In the genomic region with DNA sequence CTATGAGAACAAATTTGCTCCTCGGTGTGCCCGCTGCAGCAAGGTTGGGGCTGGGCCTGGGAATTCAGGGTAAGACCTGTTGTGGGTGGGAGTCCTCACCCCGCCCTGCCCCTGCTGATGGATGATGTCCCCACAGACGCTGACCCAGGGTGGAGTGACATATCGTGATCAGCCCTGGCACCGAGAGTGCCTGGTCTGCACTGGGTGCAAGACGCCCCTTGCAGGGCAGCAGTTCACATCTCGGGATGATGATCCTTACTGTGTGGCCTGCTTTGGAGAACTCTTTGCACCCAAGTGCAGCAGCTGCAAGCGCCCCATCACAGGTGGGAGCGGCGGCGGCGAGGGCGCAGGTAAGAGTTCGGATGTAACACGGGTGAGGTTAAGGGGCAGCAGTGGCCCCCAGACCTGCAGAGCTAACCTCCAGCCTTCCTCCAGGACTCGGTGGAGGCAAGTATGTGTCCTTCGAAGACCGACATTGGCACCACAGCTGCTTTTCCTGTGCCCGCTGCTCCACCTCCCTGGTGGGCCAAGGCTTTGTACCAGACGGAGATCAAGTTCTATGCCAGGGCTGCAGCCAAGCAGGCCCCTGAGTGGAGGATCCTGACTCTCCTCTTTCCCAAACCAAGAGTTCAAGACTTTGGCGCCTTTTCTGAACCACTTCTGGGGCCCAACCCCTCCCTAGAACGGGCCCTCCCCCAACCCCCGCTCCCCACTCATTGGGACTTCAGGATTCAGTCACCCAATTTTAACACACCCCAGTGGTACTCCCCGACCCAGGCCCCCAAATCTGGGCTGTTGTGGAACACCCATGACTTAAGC, we compare ENCODE assay signal across 10 mouse cellular contexts. TPM values are rescaled to one million over a fixed set of nuclear protein-coding genes. Genes with fewer than 3 reads are reported as not detected.
DNase-seq lines count a peak whose midpoint lies in the region; ATAC-seq and TF ChIP-seq lines count a peak whose summit lies in the region.
"Not testable (repeated sequence)": the region's sequence is repeated elsewhere in the genome, so short reads cannot be mapped to it uniquely, and the experiment has no call there.
"Had no signal": no experiment of that assay in that cellular context is flagged by ENCODE, and none has a peak within 500 bp of the region (broad histone marks: within the 10 kb centered on the region; RNA-seq: fewer than 3 reads in every experiment).

No protein-coding gene starts in this region.

- H3K4me1 ChIP-seq in CH12.LX (ENCODE audit: control insufficient read depth in 1 of 2, insufficient read depth in 2 of 2) = peaks cover 41 to 74% of the 10 kb centered on the region in 2 experiments
- peaks cover 72% of the 10 kb centered on the region for H3K4me1 ChIP-seq in embryonic facial prominence, embryonic 15.5 days
- H3K4me1 ChIP-seq in heart, embryonic 12.5 days (replicated peaks) = peaks cover 70% of the 10 kb centered on the region
- peaks cover 47% of the 10 kb centered on the region for H3K4me1 ChIP-seq in intestine, embryonic 16.5 days (ENCODE audit: control insufficient read depth, insufficient read depth, low read length)
- H3K4me1 ChIP-seq in limb, embryonic 14.5 days (ENCODE audit: control insufficient read depth, insufficient read depth, low read length) = peaks cover 52% of the 10 kb centered on the region

- not testable (repeated sequence) for TF ChIP-seq EP300 in CH12.LX (IDR thresholded peaks at IDR 0.05; ENCODE audit: low read length)

- H3K4me3 ChIP-seq in CH12.LX (replicated peaks in 1 of 3; ENCODE audit: low read depth in 2 of 3, low read length in 2 of 3, poor library complexity in 1 of 3); embryonic facial prominence, embryonic 15.5 days (replicated peaks); heart, embryonic 12.5 days; intestine, embryonic 16.5 days (ENCODE audit: low read length); limb, embryonic 14.5 days (replicated peaks; ENCODE audit: low read length); macrophage (ENCODE audit: inconsistent target): not testable (repeated sequence)

- not testable (repeated sequence) for H3K9ac ChIP-seq in CH12.LX (ENCODE audit: insufficient read depth, low read depth); embryonic facial prominence, embryonic 15.5 days; heart, embryonic 12.5 days; intestine, embryonic 16.5 days (ENCODE audit: low read depth, low read length); limb, embryonic 14.5 days (ENCODE audit: low read depth, low read length, severe bottlenecking)

- 81% methylated on average over 25 of the region's 25 CpGs for WGBS in embryonic facial prominence, embryonic 15.5 days
- WGBS in heart, embryonic 12.5 days = 84% methylated on average over 25 of the region's 25 CpGs
- WGBS in intestine, embryonic 16.5 days = 87% methylated on average over 25 of the region's 25 CpGs
- WGBS in limb, embryonic 14.5 days = 81% methylated on average over 25 of the region's 25 CpGs
- 91% methylated on average over 16 of the region's 25 CpGs for WGBS in macrophage (ENCODE audit: missing documents)

- not testable (repeated sequence) for H3K27me3 ChIP-seq in CH12.LX (replicated peaks); embryonic facial prominence, embryonic 15.5 days; heart, embryonic 12.5 days (replicated peaks); intestine, embryonic 16.5 days (replicated peaks; ENCODE audit: control insufficient read depth, insufficient read depth, low read length); limb, embryonic 14.5 days (ENCODE audit: control insufficient read depth, insufficient read depth, low read length)

- TF ChIP-seq RAD21 in CH12.LX (IDR thresholded peaks at IDR 0.05; ENCODE audit: low read depth, low read length) = not testable (repeated sequence)

- not testable (repeated sequence) for TF ChIP-seq POLR2A in CH12.LX (IDR thresholded peaks at IDR 0.05; ENCODE audit: low read depth, low read length); limb, embryonic 14.5 days (IDR thresholded peaks at IDR 0.05; ENCODE audit: borderline replicate concordance, extremely low read depth, insufficient read depth, insufficient read length)

- not testable (repeated sequence) for TF ChIP-seq CTCF in CH12.LX (conservative IDR thresholded peaks at IDR 0.05 in 1 of 2, IDR thresholded peaks at IDR 0.05 in 1 of 2; ENCODE audit: low read depth in 2 of 2, low read length in 2 of 2)

- ATAC-seq in embryonic facial prominence, embryonic 15.5 days (ENCODE audit: insufficient number of reproducible peaks, low FRiP score, low TSS enrichment, low read depth); heart, embryonic 12.5 days (ENCODE audit: insufficient number of reproducible peaks, low FRiP score); intestine, embryonic 16.5 days; limb, embryonic 14.5 days (ENCODE audit: low FRiP score, low read depth): not testable (repeated sequence)

- H3K79me2 ChIP-seq in CH12.LX (replicated peaks; ENCODE audit: control insufficient read depth, extremely low read depth, insufficient read depth, poor library complexity, severe bottlenecking) = not testable (repeated sequence)
- peaks cover 46% of the 10 kb centered on the region for H3K79me2 ChIP-seq in macrophage (ENCODE audit: inconsistent target)

- H3K36me3 ChIP-seq in CH12.LX (replicated peaks in 1 of 2; ENCODE audit: control insufficient read depth in 1 of 2, insufficient read depth in 1 of 2, low read length in 1 of 2) = peaks cover 17 to 22% of the 10 kb centered on the region in 2 experiments
- H3K36me3 ChIP-seq in embryonic facial prominence, embryonic 15.5 days = peaks cover 16% of the 10 kb centered on the region
- H3K36me3 ChIP-seq in heart, embryonic 12.5 days = peaks cover 23% of the 10 kb centered on the region
- H3K36me3 ChIP-seq in intestine, embryonic 16.5 days (ENCODE audit: control insufficient read depth, insufficient read depth, low read length); macrophage (ENCODE audit: inconsistent target): not testable (repeated sequence)
- H3K36me3 ChIP-seq in limb, embryonic 14.5 days (ENCODE audit: control insufficient read depth, insufficient read depth, low read length) = peaks cover 21% of the 10 kb centered on the region

- H3K27ac ChIP-seq in CH12.LX (ENCODE audit: insufficient read depth, low read depth) (peak overlapping the region; percentile 29; the same call in 1 of the 2 replicates), macrophage (peak overlapping the region; percentile 99)
- peak overlapping the region; percentile 96 for H3K27ac ChIP-seq in embryonic facial prominence, embryonic 15.5 days (replicated peaks)
- peak overlapping the region; percentile 93 for H3K27ac ChIP-seq in heart, embryonic 12.5 days (ENCODE audit: poor library complexity, severe bottlenecking)
- H3K27ac ChIP-seq in intestine, embryonic 16.5 days (ENCODE audit: low read length) = peak overlapping the region; percentile 41; the same call in 1 of the 2 replicates
- H3K27ac ChIP-seq in limb, embryonic 14.5 days (replicated peaks; ENCODE audit: low read depth, low read length) = peak overlapping the region; percentile 92

- in situ Hi-C loops in CH12.LX (cut with MboI; ENCODE audit: low pct_ligation_motif_present, low pct_unique_long_range_greater_than_20kb, low sequenced_read_pairs) = loop anchor here (10.0 kb wide), 1 partner anchor 357 kb away; a partner anchor contains a TSS

- dilution Hi-C loops in CH12.LX (cut with MboI; ENCODE audit: extremely low pct_ligation_motif_present, extremely low pct_unique_long_range_greater_than_20kb, low sequenced_read_pairs) = not testable (repeated sequence)

- H3K4me2 ChIP-seq in CH12.LX (ENCODE audit: insufficient read depth, low read depth, poor library complexity, severe bottlenecking); embryonic facial prominence, embryonic 15.5 days (replicated peaks); heart, embryonic 12.5 days; intestine, embryonic 16.5 days (ENCODE audit: low read depth, low read length); limb, embryonic 14.5 days (replicated peaks; ENCODE audit: low read depth, low read length, severe bottlenecking): not testable (repeated sequence)

- not testable (repeated sequence) for DNase-seq in CH12.LX (ENCODE audit: extremely low read depth); limb, embryonic 14.5 days (ENCODE audit: low spot score)
- peak; percentile 11 for DNase-seq in adrenal gland, adult 2 months
- DNase-seq in thymus, postnatal 14 days = peak; percentile 41

- H3K9me3 ChIP-seq in CH12.LX (replicated peaks; ENCODE audit: low read length); embryonic facial prominence, embryonic 15.5 days (replicated peaks); heart, embryonic 12.5 days (replicated peaks); intestine, embryonic 16.5 days (ENCODE audit: control insufficient read depth, low read length); limb, embryonic 14.5 days (ENCODE audit: control insufficient read depth, low read length): not testable (repeated sequence)

RNA-seq across cellular contexts. Expression of a gene that starts 7.0 kb away (rescaled TPM):
- total RNA-seq in CH12.LX (2012; rRNA removed) (100 and 129 TPM in 2 replicates), CH12.LX (2014; rRNA removed) (122 and 146 TPM in 2 replicates)
- polyA plus RNA-seq in CH12.LX (2012; ENCODE audit: insufficient read length, low read depth) (134 and 156 TPM in 2 replicates), macrophage (2018) (38.3 to 63.8 TPM (median 62.7 TPM) in 3 replicates)
- 10 to 100 TPM; 30.6 to 40.0 TPM for total RNA-seq in adrenal gland, adult 2 months (2021)
- 2.8 and 3.8 TPM in 2 replicates for polyA plus RNA-seq in adrenal gland, adult 2 months (2012; rRNA removed)
- polyA plus RNA-seq in embryonic facial prominence, embryonic 15.5 days (2015; fragmentation: Nextera tagmentation; extraction: Ambion mirVana) = 138 and 141 TPM in 2 replicates
- 100.0 and 100 TPM in 2 replicates for polyA plus RNA-seq in heart, embryonic 12.5 days (2016; fragmentation: Nextera tagmentation; extraction: Ambion mirVana)
- 105 and 125 TPM in 2 replicates for polyA plus RNA-seq in intestine, embryonic 16.5 days (2015; fragmentation: Nextera tagmentation; extraction: Ambion mirVana)
- 48.9 and 78.6 TPM in 2 replicates for polyA plus RNA-seq in limb, embryonic 14.5 days (2012; rRNA removed)
- polyA plus RNA-seq in limb, embryonic 14.5 days (2014; fragmentation: Nextera tagmentation; extraction: Ambion mirVana) = 122 and 128 TPM in 2 replicates
- 10 to 100 TPM; 29.3 to 87.9 (median 60.7) TPM for total RNA-seq in macrophage (2018; cell fraction: chromatin; rRNA removed)
- total RNA-seq in macrophage (2018; cell fraction: cytosol; rRNA removed) = 10 to 100 TPM; 30.9 to 47.9 (median 40.8) TPM
- total RNA-seq in macrophage (2018; cell fraction: nucleus; rRNA removed) = 10 to 100 TPM; 20.8 to 65.4 (median 32.2) TPM

RNA-seq across cellular contexts. Expression of a gene that starts 7.1 kb away (rescaled TPM):
- total RNA-seq in CH12.LX (2012; rRNA removed) = 10.4 and 10.8 TPM in 2 replicates
- 3.6 and 4.1 TPM in 2 replicates for total RNA-seq in CH12.LX (2014; rRNA removed)
- polyA plus RNA-seq in CH12.LX (2012; ENCODE audit: insufficient read length, low read depth) = 14.8 and 20.8 TPM in 2 replicates
- 10 to 100 TPM in 1 of 2 experiments, 1 to 10 TPM in 1; 6.6 to 15.7 TPM for total RNA-seq in adrenal gland, adult 2 months (2021)
- polyA plus RNA-seq in adrenal gland, adult 2 months (2012; rRNA removed) = 23.6 and 27.6 TPM in 2 replicates
- polyA plus RNA-seq in embryonic facial prominence, embryonic 15.5 days (2015; fragmentation: Nextera tagmentation; extraction: Ambion mirVana) = 17.3 and 17.8 TPM in 2 replicates
- 6.2 TPM in 2 replicates for polyA plus RNA-seq in heart, embryonic 12.5 days (2016; fragmentation: Nextera tagmentation; extraction: Ambion mirVana)
- polyA plus RNA-seq in intestine, embryonic 16.5 days (2015; fragmentation: Nextera tagmentation; extraction: Ambion mirVana) = 5.1 and 5.2 TPM in 2 replicates
- polyA plus RNA-seq in limb, embryonic 14.5 days (2012; rRNA removed) = 30.6 and 43.7 TPM in 2 replicates
- 18.1 and 20.4 TPM in 2 replicates for polyA plus RNA-seq in limb, embryonic 14.5 days (2014; fragmentation: Nextera tagmentation; extraction: Ambion mirVana)
- 100 to 1,000 TPM in 5 of 26 experiments, 10 to 100 TPM in 21; 19.4 to 246 (median 86.4) TPM for total RNA-seq in macrophage (2018; cell fraction: chromatin; rRNA removed)
- 100 to 1,000 TPM in 1 of 26 experiments, 10 to 100 TPM in 25; 25.7 to 105 (median 54.7) TPM for total RNA-seq in macrophage (2018; cell fraction: cytosol; rRNA removed)
- 100 to 1,000 TPM in 5 of 26 experiments, 10 to 100 TPM in 21; 31.8 to 142 (median 70.6) TPM for total RNA-seq in macrophage (2018; cell fraction: nucleus; rRNA removed)
- 24.2 to 70.3 TPM (median 28.8 TPM) in 3 replicates for polyA plus RNA-seq in macrophage (2018)

RNA-seq across cellular contexts. Expression of a gene that starts 14.2 kb away (rescaled TPM):
- total RNA-seq in CH12.LX (2012; rRNA removed) (52.7 and 63.2 TPM in 2 replicates), CH12.LX (2014; rRNA removed) (78.1 and 84.4 TPM in 2 replicates)
- polyA plus RNA-seq in CH12.LX (2012; ENCODE audit: insufficient read length, low read depth) (102 and 107 TPM in 2 replicates), macrophage (2018) (32.1 to 58.7 TPM (median 57.7 TPM) in 3 replicates)
- total RNA-seq in adrenal gland, adult 2 months (2021) = 10 to 100 TPM; 33.4 to 33.5 TPM
- polyA plus RNA-seq in adrenal gland, adult 2 months (2012; rRNA removed) = 2.0 and 2.1 TPM in 2 replicates
- polyA plus RNA-seq in embryonic facial prominence, embryonic 15.5 days (2015; fragmentation: Nextera tagmentation; extraction: Ambion mirVana) = 68.9 and 71.3 TPM in 2 replicates
- 58.4 and 61.5 TPM in 2 replicates for polyA plus RNA-seq in heart, embryonic 12.5 days (2016; fragmentation: Nextera tagmentation; extraction: Ambion mirVana)
- polyA plus RNA-seq in intestine, embryonic 16.5 days (2015; fragmentation: Nextera tagmentation; extraction: Ambion mirVana) = 51.8 and 58.6 TPM in 2 replicates
- 29.2 and 52.0 TPM in 2 replicates for polyA plus RNA-seq in limb, embryonic 14.5 days (2012; rRNA removed)
- 59.4 and 61.1 TPM in 2 replicates for polyA plus RNA-seq in limb, embryonic 14.5 days (2014; fragmentation: Nextera tagmentation; extraction: Ambion mirVana)
- 100 to 1,000 TPM in 1 of 26 experiments, 10 to 100 TPM in 25; 12.1 to 101 (median 51.8) TPM for total RNA-seq in macrophage (2018; cell fraction: chromatin; rRNA removed)
- total RNA-seq in macrophage (2018; cell fraction: cytosol; rRNA removed) = 10 to 100 TPM; 24.9 to 44.6 (median 33.0) TPM
- total RNA-seq in macrophage (2018; cell fraction: nucleus; rRNA removed) = 10 to 100 TPM; 11.1 to 53.3 (median 29.8) TPM

RNA-seq across cellular contexts. Expression of a gene that starts 34.1 kb away (rescaled TPM):
- total RNA-seq in CH12.LX (2012; rRNA removed) (25.9 and 26.2 TPM in 2 replicates), CH12.LX (2014; rRNA removed) (30.2 and 34.0 TPM in 2 replicates)
- polyA plus RNA-seq in CH12.LX (2012; ENCODE audit: insufficient read length, low read depth) (21.1 and 25.6 TPM in 2 replicates), macrophage (2018) (20.2 to 23.6 TPM (median 22.9 TPM) in 3 replicates)
- 10 to 100 TPM; 20.1 to 26.0 TPM for total RNA-seq in adrenal gland, adult 2 months (2021)
- polyA plus RNA-seq in adrenal gland, adult 2 months (2012; rRNA removed) = 11.9 and 16.3 TPM in 2 replicates
- polyA plus RNA-seq in embryonic facial prominence, embryonic 15.5 days (2015; fragmentation: Nextera tagmentation; extraction: Ambion mirVana) = 29.2 and 30.9 TPM in 2 replicates
- polyA plus RNA-seq in heart, embryonic 12.5 days (2016; fragmentation: Nextera tagmentation; extraction: Ambion mirVana) = 17.3 and 20.2 TPM in 2 replicates
- polyA plus RNA-seq in intestine, embryonic 16.5 days (2015; fragmentation: Nextera tagmentation; extraction: Ambion mirVana) = 27.0 and 27.5 TPM in 2 replicates
- polyA plus RNA-seq in limb, embryonic 14.5 days (2012; rRNA removed) = 44.3 and 47.9 TPM in 2 replicates
- 26.2 and 28.3 TPM in 2 replicates for polyA plus RNA-seq in limb, embryonic 14.5 days (2014; fragmentation: Nextera tagmentation; extraction: Ambion mirVana)
- total RNA-seq in macrophage (2018; cell fraction: chromatin; rRNA removed) = 100 to 1,000 TPM in 8 of 26 experiments, 10 to 100 TPM in 18; 21.2 to 240 (median 86.4) TPM
- total RNA-seq in macrophage (2018; cell fraction: cytosol; rRNA removed) = 10 to 100 TPM; 14.1 to 43.3 (median 24.3) TPM
- total RNA-seq in macrophage (2018; cell fraction: nucleus; rRNA removed) = 100 to 1,000 TPM in 3 of 26 experiments, 10 to 100 TPM in 23; 23.7 to 144 (median 56.6) TPM

RNA-seq across cellular contexts. Expression of a gene that starts 51.0 kb away (rescaled TPM):
- total RNA-seq in CH12.LX (2012; rRNA removed) = not detected in 2 replicates
- not detected in 2 replicates for total RNA-seq in CH12.LX (2014; rRNA removed)
- polyA plus RNA-seq in CH12.LX (2012; ENCODE audit: insufficient read length, low read depth) = not detected in 2 replicates
- under 1 TPM in 1 of 2 experiments, not detected in 1; 0.10 TPM for total RNA-seq in adrenal gland, adult 2 months (2021)
- polyA plus RNA-seq in adrenal gland, adult 2 months (2012; rRNA removed) = 0.15 and 0.26 TPM in 2 replicates
- 4.4 and 4.9 TPM in 2 replicates for polyA plus RNA-seq in embryonic facial prominence, embryonic 15.5 days (2015; fragmentation: Nextera tagmentation; extraction: Ambion mirVana)
- 0.23 and 0.36 TPM in 2 replicates for polyA plus RNA-seq in heart, embryonic 12.5 days (2016; fragmentation: Nextera tagmentation; extraction: Ambion mirVana)
- 0.04 TPM in 1 of 2 replicates, not detected in the other for polyA plus RNA-seq in intestine, embryonic 16.5 days (2015; fragmentation: Nextera tagmentation; extraction: Ambion mirVana)
- 1.2 and 1.7 TPM in 2 replicates for polyA plus RNA-seq in limb, embryonic 14.5 days (2012; rRNA removed)
- 0.97 and 1.2 TPM in 2 replicates for polyA plus RNA-seq in limb, embryonic 14.5 days (2014; fragmentation: Nextera tagmentation; extraction: Ambion mirVana)
- total RNA-seq in macrophage (2018; cell fraction: chromatin; rRNA removed) = 1 to 10 TPM in 11 of 26 experiments, under 1 TPM in 13, not detected in 2; 0.25 to 4.4 (median 0.90) TPM
- 10 to 100 TPM in 2 of 26 experiments, 1 to 10 TPM in 20, under 1 TPM in 4; 0.86 to 14.3 (median 2.7) TPM for total RNA-seq in macrophage (2018; cell fraction: cytosol; rRNA removed)
- total RNA-seq in macrophage (2018; cell fraction: nucleus; rRNA removed) = 10 to 100 TPM in 9 of 26 experiments, 1 to 10 TPM in 11, under 1 TPM in 6; 0.48 to 20.4 (median 5.9) TPM
- 0.49 to 1.1 TPM (median 0.70 TPM) in 3 replicates for polyA plus RNA-seq in macrophage (2018)
- total RNA-seq: MEL had no signal
- polyA plus RNA-seq: liver, embryonic 16.5 days had no signal

Comparison
In these comparisons a context has a peak if more than half of its experiments do, and no peak if none do; other contexts are left out.
1. H3K27ac ChIP-seq: peak in every context shown above with its lines; median percentile 99 in macrophage; 96 in embryonic facial prominence, embryonic 15.5 days; 93 in heart, embryonic 12.5 days; 92 in limb, embryonic 14.5 days; 41 in intestine, embryonic 16.5 days; 29 in CH12.LX.